Mouse (Mus musculus): ENCODE data around the gene Usp12.

DNA sequence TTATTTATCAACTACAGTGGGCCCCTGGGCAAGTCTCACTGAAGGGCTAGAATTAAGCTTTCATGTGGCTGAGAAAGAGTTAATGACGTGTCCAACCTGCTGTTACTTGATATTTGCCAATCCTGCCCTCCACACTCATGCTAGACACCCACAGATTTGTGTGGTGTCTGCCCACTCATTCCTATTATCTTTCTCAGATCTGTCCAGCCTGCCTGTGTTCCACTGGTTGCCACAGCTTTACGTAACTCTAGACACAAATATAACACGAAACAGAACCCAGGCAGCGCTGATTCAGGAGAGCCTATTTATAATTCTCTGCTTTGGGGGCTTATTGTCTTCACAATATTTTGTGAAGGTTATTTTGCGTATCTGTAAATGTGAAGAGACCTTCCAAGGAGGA, 46.5 kb upstream of the Usp12 start:
- TF ChIP-seq POLR2AphosphoS2 (IDR thresholded peaks at IDR 0.05; ENCODE audit: low read length) (no peak), HCFC1 (IDR thresholded peaks at IDR 0.05; ENCODE audit: low read depth, low read length) (no peak), CTCF (IDR thresholded peaks at IDR 0.05 in 2 of 3, conservative IDR thresholded peaks at IDR 0.05 in 1 of 3; ENCODE audit: control insufficient read depth in 1 of 3, insufficient read depth in 1 of 3, low read depth in 2 of 3, low read length in 3 of 3, poor library complexity in 1 of 3, severe bottlenecking in 1 of 3) (no peak), POLR2A (IDR thresholded peaks at IDR 0.05; ENCODE audit: control insufficient read depth in 1 of 2, insufficient read depth in 1 of 2, low read depth in 1 of 2, low read length in 2 of 2, poor library complexity in 1 of 2) (no peak), TCF12 (IDR thresholded peaks at IDR 0.05; ENCODE audit: low read depth, low read length) (no peak), MYC (IDR thresholded peaks at IDR 0.05; ENCODE audit: low read depth, low read length) (no peak)
